Mouse (Mus musculus): ENCODE data around the gene Parva.

Parva gene

GRCm38 (mm10) chr7:112525465-112525864 is 98.2 kb downstream of the Parva start:
- no peak for DNase-seq

DNA sequence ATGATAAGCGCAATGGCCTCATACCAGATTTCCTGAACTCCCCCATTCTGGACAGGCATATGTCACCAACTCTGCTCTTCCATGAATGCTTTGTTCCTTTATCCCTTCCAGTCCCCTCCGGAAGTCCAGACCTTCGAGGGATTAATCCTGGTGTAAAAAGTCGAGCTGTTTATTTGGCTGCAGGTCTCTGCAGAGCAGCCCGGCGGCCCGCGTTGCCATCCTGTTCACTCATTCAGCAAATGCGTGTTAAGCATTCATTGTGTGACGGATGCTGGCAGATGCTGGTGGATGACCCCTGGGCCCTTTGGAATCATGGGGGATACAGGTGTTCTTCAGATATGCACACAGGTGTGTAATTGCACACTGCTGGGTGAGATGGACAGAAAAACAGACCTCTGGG is 98.9 kb downstream of the Parva start:
- peak; percentile 71 to 73 for DNase-seq

- DNase-seq = no peak
These were observed 99.9 kb downstream of the Parva start for GRCm38 (mm10) chr7:112527230-112527629.

- no peak for DNase-seq
These were observed 100.8 kb downstream of the Parva start for GRCm38 (mm10) chr7:112528059-112528458.

- peak in 1 of 2 experiments; percentile 13 for DNase-seq
These were observed 101.5 kb downstream of the Parva start for GRCm38 (mm10) chr7:112528582-112529360.

DNA sequence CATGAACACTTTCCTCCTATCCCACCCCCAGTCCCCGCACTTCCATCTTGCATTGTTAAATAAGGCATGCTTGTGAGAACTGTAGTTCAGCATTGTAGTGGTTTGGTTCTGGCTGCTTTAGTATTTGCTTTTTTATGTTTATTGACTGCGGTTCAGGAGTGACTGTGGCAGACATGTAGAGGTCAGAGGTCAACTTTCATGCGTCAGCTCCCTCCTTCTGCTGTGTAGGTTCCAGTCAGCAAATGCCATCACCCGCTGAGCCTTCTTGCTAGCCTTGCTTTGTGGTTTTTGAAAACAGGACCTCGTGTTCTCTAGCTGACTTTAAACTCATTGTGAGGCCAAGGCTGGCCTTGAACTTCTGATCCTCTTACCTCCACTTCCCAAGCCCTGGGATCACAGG is 103.6 kb downstream of the Parva start:
- no peak for DNase-seq

- no peak for DNase-seq
These were observed 106.8 kb downstream of the Parva start for GRCm38 (mm10) chr7:112534148-112534547.

- DNase-seq = peak in 1 of 2 experiments; percentile 25
These were observed 108.2 kb downstream of the Parva start for GRCm38 (mm10) chr7:112535408-112535921.

DNA sequence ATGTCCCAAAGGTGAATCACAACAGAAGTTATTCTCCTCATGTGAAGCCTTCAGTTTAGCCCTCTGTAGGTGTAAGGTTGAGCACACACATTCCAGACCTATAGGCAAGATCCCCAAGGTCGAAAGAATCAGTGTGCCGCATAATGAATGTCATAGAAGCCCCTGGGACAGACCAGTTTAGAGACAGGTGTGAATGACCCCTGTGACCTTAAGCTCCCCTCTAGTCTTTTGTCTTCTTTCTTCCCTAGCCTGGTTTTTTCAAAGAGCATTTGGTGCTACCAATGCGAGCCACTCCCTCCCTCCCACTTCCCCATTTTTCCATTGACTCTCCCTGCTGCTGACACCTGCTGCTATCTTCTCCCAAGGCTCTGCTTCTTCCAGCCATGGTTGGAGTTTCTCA is 121.8 kb downstream of the Parva start:
- DNase-seq = no peak

DNA sequence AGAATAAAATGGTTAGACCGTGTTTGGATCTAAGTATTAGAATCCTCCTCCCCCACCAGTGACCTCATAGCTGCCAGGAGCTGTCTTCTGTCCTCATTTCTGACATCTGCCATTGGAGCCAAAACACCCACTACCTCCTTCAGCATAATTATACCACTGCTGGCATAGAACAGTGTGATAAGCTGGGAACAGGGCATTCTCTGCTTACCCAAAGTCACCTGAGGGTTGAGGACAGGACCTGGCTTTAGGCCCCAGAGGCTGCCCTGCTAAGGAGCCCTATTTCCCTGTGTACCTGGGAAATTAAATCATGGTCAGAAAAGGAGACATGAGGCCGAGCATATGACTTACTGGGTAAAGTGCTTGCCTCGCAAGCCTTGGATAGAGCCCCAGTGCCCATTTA is 134.2 kb downstream of the Parva start:
- DNase-seq = no peak

- DNase-seq = no peak
These were observed 139.7 kb downstream of the Parva start for GRCm38 (mm10) chr7:112567004-112567403.

- no peak for DNase-seq
These were observed 141.7 kb downstream of the Parva start for GRCm38 (mm10) chr7:112568961-112569360.

GRCm38 (mm10) chr7:112581621-112582020 is 154.3 kb downstream of the Parva start:
- no peak for DNase-seq

DNA sequence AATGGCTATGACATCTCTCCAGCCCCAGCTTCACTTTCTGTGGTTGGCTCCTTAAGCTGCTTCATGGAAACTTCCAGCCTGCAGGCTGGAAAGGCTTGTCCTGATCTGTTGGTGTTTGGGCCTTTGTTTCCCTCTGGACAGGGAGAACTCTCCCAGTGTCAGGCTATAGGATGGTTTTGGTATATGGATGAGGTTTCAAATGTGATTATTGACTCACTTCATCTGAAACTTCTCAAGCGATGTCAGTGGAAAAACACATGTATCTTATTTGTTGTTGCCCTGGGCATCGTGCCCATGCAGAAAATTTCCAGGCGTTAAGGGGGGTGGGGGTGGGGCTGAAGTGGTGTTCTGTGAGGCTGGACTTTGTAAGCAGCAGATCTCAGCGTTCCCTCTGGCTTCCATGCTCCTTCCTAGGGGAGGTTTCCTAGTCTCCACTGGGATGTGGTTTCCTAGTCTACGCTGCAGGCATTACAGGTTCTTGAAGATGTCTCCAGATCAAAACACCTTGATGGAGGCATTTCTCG is 155.6 kb downstream of the Parva start:
- DNase-seq = no peak

- DNase-seq = no peak
These were observed 160.1 kb downstream of the Parva start for GRCm38 (mm10) chr7:112587449-112587848.

GRCm38 (mm10) chr7:112589530-112589929 is 162.2 kb downstream of the Parva start:
- DNase-seq = no peak

- DNase-seq = no peak
These were observed 166.3 kb downstream of the Parva start for GRCm38 (mm10) chr7:112593586-112593985.

DNA sequence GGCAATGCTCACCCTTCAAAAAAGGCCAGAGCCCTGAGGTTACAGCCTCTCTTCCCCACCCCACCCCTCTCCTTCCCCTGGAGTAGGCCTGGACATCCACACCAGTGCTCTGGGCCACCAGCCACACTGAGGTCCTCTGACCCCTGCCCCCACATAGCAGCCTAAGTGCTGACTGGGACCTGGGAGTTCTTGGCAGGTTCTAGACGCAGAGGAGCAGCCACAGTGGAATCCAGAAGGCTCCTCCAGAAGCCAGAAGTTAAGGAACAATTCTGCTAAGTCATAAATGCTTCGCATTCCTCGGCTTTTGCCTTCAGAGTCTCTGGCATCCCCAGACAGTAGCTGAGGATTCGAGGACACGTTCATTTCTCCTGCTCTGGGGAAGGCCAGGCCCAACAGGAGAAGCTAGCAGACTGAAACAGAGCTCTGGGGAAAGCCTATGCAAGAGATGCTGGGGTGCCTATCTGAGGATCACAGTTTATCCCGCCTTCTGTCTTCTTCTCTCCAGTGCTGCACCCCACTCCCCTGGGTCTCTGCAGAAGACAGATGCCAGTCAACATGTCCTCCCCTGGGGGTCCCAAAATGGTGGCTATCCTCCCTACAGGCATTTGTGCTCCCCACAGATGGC is 168.0 kb downstream of the Parva start:
- DNase-seq = no peak

- no peak for DNase-seq
These were observed 172.3 kb downstream of the Parva start for GRCm38 (mm10) chr7:112599650-112600049.

DNA sequence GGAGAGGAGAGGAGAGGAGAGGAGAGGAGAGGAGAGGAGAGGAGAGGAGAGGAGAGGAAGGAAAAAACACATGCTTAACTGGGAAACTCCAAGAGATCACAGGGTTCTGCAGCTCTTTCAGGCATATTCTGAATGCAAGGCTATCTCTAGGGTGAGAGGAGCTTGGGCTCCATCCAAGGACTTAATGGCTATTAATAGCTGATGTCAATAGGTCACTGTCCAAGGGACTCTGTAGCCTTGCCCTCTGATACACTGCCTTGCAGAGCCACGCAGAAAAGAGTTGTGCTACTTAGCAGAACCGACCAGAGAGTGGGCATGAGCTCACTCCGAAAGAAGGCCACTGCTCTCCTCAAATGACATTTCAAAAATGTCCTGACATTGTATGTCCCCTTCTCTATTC is 172.9 kb downstream of the Parva start:
- no peak for DNase-seq

GRCm38 (mm10) chr7:112602966-112603365 is 175.7 kb downstream of the Parva start:
- no peak for DNase-seq

GRCm38 (mm10) chr7:112603496-112604170 is 176.3 kb downstream of the Parva start:
- peak in 1 of 2 experiments; percentile 19 for DNase-seq

- peak; percentile 30 to 47 for DNase-seq
These were observed 176.9 kb downstream of the Parva start for GRCm38 (mm10) chr7:112604209-112604608.

Data from cerebellum, postnatal 14 days (tissue).